Mouse (Mus musculus) right cerebral cortex, postnatal 14 days (tissue): ENCODE data around the gene Eps8l2.
"Not testable (repeated sequence)": the region's sequence is repeated elsewhere in the genome, so short reads cannot be mapped to it uniquely, and the experiment has no call there.

Experiments used
- DNase-seq: peaks from one replicate; pipeline ENCODE4 v3.0.0; 2022

The Eps8l2 gene

GRCm38 (mm10) chr7:141371942-141372595 is 33.4 kb downstream of the Eps8l2 start:
- DNase-seq = no peak

- no peak for DNase-seq
These were observed 34.9 kb downstream of the Eps8l2 start for GRCm38 (mm10) chr7:141373611-141374010.

- no peak for DNase-seq
These were observed 35.7 kb downstream of the Eps8l2 start for GRCm38 (mm10) chr7:141374399-141374798.

- DNase-seq = no peak
These were observed 40.9 kb downstream of the Eps8l2 start for GRCm38 (mm10) chr7:141379584-141379983.

GRCm38 (mm10) chr7:141381068-141381835 is 42.6 kb downstream of the Eps8l2 start:
- DNase-seq = no peak

- DNase-seq = no peak
These were observed 49.3 kb downstream of the Eps8l2 start for GRCm38 (mm10) chr7:141387807-141388486.

- no peak for DNase-seq
These were observed 49.9 kb downstream of the Eps8l2 start for GRCm38 (mm10) chr7:141388487-141389109.

- DNase-seq = no peak
These were observed 51.9 kb downstream of the Eps8l2 start for GRCm38 (mm10) chr7:141390326-141391259.

- DNase-seq = peak; percentile 95
These were observed 53.2 kb downstream of the Eps8l2 start, which contains the start of gene Taldo1 for GRCm38 (mm10) chr7:141391625-141392551. Gene Taldo1, plus strand, starts transcription at chr7:141392199.

- no peak for DNase-seq
These were observed 54.0 kb downstream of the Eps8l2 start for GRCm38 (mm10) chr7:141392552-141393222.

- DNase-seq = no peak
These were observed 55.5 kb downstream of the Eps8l2 start for GRCm38 (mm10) chr7:141394158-141394557.

- DNase-seq = peak; percentile 69
These were observed 56.1 kb downstream of the Eps8l2 start for GRCm38 (mm10) chr7:141394771-141395170.

GRCm38 (mm10) chr7:141395348-141395747 is 56.7 kb downstream of the Eps8l2 start:
- DNase-seq = no peak

- peak; percentile 52 for DNase-seq
These were observed 64.6 kb downstream of the Eps8l2 start for GRCm38 (mm10) chr7:141403305-141403704.

- DNase-seq = no peak
These were observed 66.8 kb downstream of the Eps8l2 start for GRCm38 (mm10) chr7:141405466-141405865.

GRCm38 (mm10) chr7:141407670-141408069 is 69.0 kb downstream of the Eps8l2 start:
- DNase-seq = not testable (repeated sequence)

GRCm38 (mm10) chr7:141408833-141409232 is 70.2 kb downstream of the Eps8l2 start:
- peak; percentile 88 for DNase-seq

- no peak for DNase-seq
These were observed 72.0 kb downstream of the Eps8l2 start for GRCm38 (mm10) chr7:141410631-141411030.

- DNase-seq = no peak
These were observed 73.0 kb downstream of the Eps8l2 start for GRCm38 (mm10) chr7:141411667-141412066.
